Mouse (Mus musculus) CH12.LX (cell line): ENCODE data around the gene Ubap2l. TPM values are rescaled to one million over a fixed set of nuclear protein-coding genes. Genes with fewer than 3 reads are reported as not detected.
A peak's percentile ranks its signal among the peaks of the same experiment; 100 is the strongest.

ENCODE experiments used
- DNase-seq: peaks from one replicate; pipeline ENCODE4 v3.0.0-alpha.2; 2013; ENCODE audit errors: extremely low read depth
- H3K27ac ChIP-seq: 2 replicates; pipeline ENCODE4 v1.5.1; 2012; ENCODE audit warnings: low read depth, mild to moderate bottlenecking, control low read depth, moderate library complexity; ENCODE audit not compliant: insufficient read depth
- H3K27me3 ChIP-seq: replicated peaks from 2 replicates; pipeline ENCODE3; 2012; ENCODE audit warnings: inconsistent platforms
- H3K36me3 ChIP-seq, 2 experiments: replicated peaks in 1 of 2; 2 replicates each; pipeline versions ENCODE3 to v1.6.1; 2012; ENCODE audit warnings: inconsistent platforms in 1 of 2, low read length in 1 of 2, mild to moderate bottlenecking in 1 of 2, mixed read lengths in 1 of 2, moderate library complexity in 1 of 2; ENCODE audit not compliant: control insufficient read depth in 1 of 2, insufficient read depth in 1 of 2
- H3K4me1 ChIP-seq, 2 experiments: 2 replicates each; pipeline ENCODE4 v1.6.1; 2012; ENCODE audit warnings: inconsistent platforms in 1 of 2, moderate library complexity in 1 of 2; ENCODE audit not compliant: insufficient read depth in 2 of 2, control insufficient read depth in 1 of 2
- H3K4me2 ChIP-seq: 2 replicates; pipeline ENCODE4 v1.6.1; 2012; ENCODE audit warnings: low read depth, mild to moderate bottlenecking, control low read depth; ENCODE audit not compliant: poor library complexity, insufficient read depth, severe bottlenecking
- H3K4me3 ChIP-seq, 3 experiments: fragments of 150-350 bp in 1 of 3; sonication (generic) in 1 of 3; replicated peaks in 1 of 3; 2 replicates each; pipeline versions ENCODE3 to v1.5.1; 2011 to 2012; ENCODE audit warnings: low read depth in 2 of 3, low read length in 2 of 3, mild to moderate bottlenecking in 2 of 3, moderate library complexity in 2 of 3, control low read depth in 1 of 3, improper control_type of control experiment in 1 of 3, inconsistent platforms in 1 of 3, mixed read lengths in 1 of 3; ENCODE audit not compliant: poor library complexity in 1 of 3
- H3K79me2 ChIP-seq: replicated peaks from 2 replicates; pipeline ENCODE4 v1.6.1; 2012; ENCODE audit warnings: mild to moderate bottlenecking, moderate library complexity; ENCODE audit not compliant: control insufficient read depth, poor library complexity, insufficient read depth, severe bottlenecking; ENCODE audit errors: extremely low read depth
- H3K9ac ChIP-seq: 2 replicates; pipeline ENCODE4 v1.6.1; 2012; ENCODE audit warnings: low read depth, mild to moderate bottlenecking, control low read depth, moderate library complexity; ENCODE audit not compliant: insufficient read depth
- H3K9me3 ChIP-seq: replicated peaks from 2 replicates; pipeline ENCODE3; 2012; ENCODE audit warnings: low read length, inconsistent platforms, mixed read lengths
- BHLHE40 ChIP-seq: IDR thresholded peaks from 2 replicates; pipeline ENCODE4 v1.6.1; 2011; ENCODE audit warnings: mild to moderate bottlenecking, low read depth, low read length, improper control_type of control experiment
- ELF1 ChIP-seq: IDR thresholded peaks from 2 replicates; pipeline ENCODE4 v1.6.1; 2014; ENCODE audit warnings: low read depth, mild to moderate bottlenecking, inconsistent platforms, low read length, improper control_type of control experiment
- IRF4 ChIP-seq: IDR thresholded peaks from 2 replicates; pipeline ENCODE4 v1.6.1; 2014; ENCODE audit warnings: low read depth, mild to moderate bottlenecking, inconsistent platforms, low read length, improper control_type of control experiment
- MAX ChIP-seq: IDR thresholded peaks from 2 replicates; pipeline ENCODE4 v1.6.1; 2011; ENCODE audit warnings: low read length, improper control_type of control experiment
- MAZ ChIP-seq: IDR thresholded peaks from 2 replicates; pipeline ENCODE4 v1.6.1; 2012; ENCODE audit warnings: low read depth, mild to moderate bottlenecking, inconsistent platforms, low read length, improper control_type of control experiment, moderate library complexity
- NELFE ChIP-seq: IDR thresholded peaks from 2 replicates; pipeline ENCODE4 v1.6.1; 2011; ENCODE audit warnings: low read depth, low read length, improper control_type of control experiment
- NRF1 ChIP-seq: IDR thresholded peaks from 2 replicates; pipeline ENCODE4 v1.6.1; 2014; ENCODE audit warnings: low read depth, mild to moderate bottlenecking, inconsistent platforms, low read length, improper control_type of control experiment, moderate library complexity
- PAX5 ChIP-seq: IDR thresholded peaks from 2 replicates; pipeline ENCODE4 v1.6.1; 2012; ENCODE audit warnings: low read length, inconsistent platforms, mixed read lengths
- POLR2A ChIP-seq: IDR thresholded peaks from 2 replicates; pipeline ENCODE4 v1.6.1; 2011; ENCODE audit warnings: low read depth, mild to moderate bottlenecking, improper control_type of control experiment, low read length
- SIN3A ChIP-seq: IDR thresholded peaks from 2 replicates; pipeline ENCODE4 v1.6.1; 2012; ENCODE audit warnings: low read length, improper control_type of control experiment, inconsistent platforms
- ZKSCAN1 ChIP-seq: IDR thresholded peaks from 2 replicates; pipeline ENCODE4 v1.6.1; 2012; ENCODE audit warnings: low read depth, inconsistent platforms, low read length, improper control_type of control experiment, borderline replicate concordance
- dilution Hi-C: fragments of 300-500 bp; cut with MboI; formaldehyde crosslinking; loops from 2 replicates; pipeline ENCODE4 v1.14.3; 2020; ENCODE audit warnings: low sequenced_read_pairs; ENCODE audit not compliant: extremely low pct_unique_long_range_greater_than_20kb, extremely low pct_ligation_motif_present
- in situ Hi-C: fragments of 300-500 bp; cut with MboI; formaldehyde crosslinking; loops from 3 replicates; pipeline ENCODE4 v1.14.3; 2019; ENCODE audit warnings: low sequenced_read_pairs, low pct_ligation_motif_present, low pct_unique_long_range_greater_than_20kb, mixed read lengths
- polyA plus RNA-seq: library from polyadenylated mRNA; unstranded; fragments of >175 nt; gene quantifications from 2 replicates; pipeline ENCODE4 v1.2.1, GENCODE M21; 2012; ENCODE audit warnings: low read depth; ENCODE audit not compliant: insufficient read length
- total RNA-seq, 2 experiments: library from RNA; depleted of rRNA; stranded (reverse); fragments of 300-350 nt in 1 of 2; fragments of >200 nt in 1 of 2; gene quantifications; 2 replicates each; pipeline ENCODE4 v1.2.3; 2012 to 2014

Ubap2l gene
- total and polyA plus RNA-seq, 3 experiments: 49.0 to 201 (median 72.6) TPM

DNA sequence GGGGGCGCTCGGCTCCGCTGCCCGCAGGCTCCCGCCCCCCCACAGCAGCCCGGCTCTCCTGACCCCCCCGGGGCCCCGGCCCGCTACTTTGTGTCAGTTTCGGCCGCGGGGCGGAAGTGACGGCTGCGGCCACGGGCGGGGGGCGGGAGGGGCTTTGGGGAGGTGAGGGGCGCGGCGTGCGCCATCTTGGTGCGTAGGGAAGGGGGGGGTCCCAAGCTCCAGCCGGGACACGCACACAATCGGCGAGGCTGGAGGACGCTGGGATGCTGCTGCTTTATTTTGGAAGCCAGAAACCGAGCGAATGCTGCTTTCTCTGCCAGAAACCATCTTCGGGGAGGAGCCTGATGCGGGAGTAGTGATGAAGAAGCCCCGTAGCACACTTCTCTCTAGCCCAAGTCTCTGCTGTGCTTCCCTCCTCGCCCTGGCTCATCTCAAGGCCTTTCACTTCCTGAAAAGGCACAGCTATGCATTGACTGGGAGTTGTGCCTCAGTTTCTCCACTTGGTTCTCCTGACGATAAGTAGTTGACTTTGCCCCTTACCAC is 89.1 kb downstream of the Ubap2l start, which contains the start of gene Atp8b2:
Gene Atp8b2 (minus strand): TSS at position 288 of the 543 bp plus-strand sequence.
- Histone ChIP-seq H3K79me2 (peaks cover 28% of the 10 kb centered on the region), H3K4me2 (peak within 1 kb of the TSS; percentile 98), H3K4me1 (peaks cover 21 to 59% of the 10 kb centered on the region in 2 experiments), H3K27me3 (no peaks in the 10 kb centered on the region), H3K9ac (peak within 1 kb of the TSS; percentile 83), H3K4me3 (peak within 1 kb of the TSS; percentile 89 to 95 (median 94)), H3K27ac (peak within 1 kb of the TSS; percentile 41), H3K9me3 (no peaks in the 10 kb centered on the region), H3K36me3 (peaks cover under 1 to 30% of the 10 kb centered on the region in 2 experiments)
- peak; percentile 58 for DNase-seq
- dilution Hi-C loops: no loop called here
- TF ChIP-seq ZKSCAN1 (no peak), BHLHE40 (no peak), POLR2A (peak; percentile 72; the same call in 1 of the 2 replicates), MAZ (peak; percentile 43; the same call in 1 of the 2 replicates), PAX5 (no peak), IRF4 (peak; percentile 54; the same call in 1 of the 2 replicates), MAX (0 out of 2 replicates have a peak, but pooled peaks have one; percentile 26), ELF1 (peak; percentile 9; the same call in 1 of the 2 replicates), NELFE (0 out of 2 replicates have a peak, but pooled peaks have one; percentile 38), SIN3A (peak; percentile 57), NRF1 (peak; percentile 46)
- in situ Hi-C loops: loop anchor here (10.0 to 25.0 kb wide), 2 partner anchors 112 to 176 kb away; partner anchors contain the start of gene Tpm3

DNA sequence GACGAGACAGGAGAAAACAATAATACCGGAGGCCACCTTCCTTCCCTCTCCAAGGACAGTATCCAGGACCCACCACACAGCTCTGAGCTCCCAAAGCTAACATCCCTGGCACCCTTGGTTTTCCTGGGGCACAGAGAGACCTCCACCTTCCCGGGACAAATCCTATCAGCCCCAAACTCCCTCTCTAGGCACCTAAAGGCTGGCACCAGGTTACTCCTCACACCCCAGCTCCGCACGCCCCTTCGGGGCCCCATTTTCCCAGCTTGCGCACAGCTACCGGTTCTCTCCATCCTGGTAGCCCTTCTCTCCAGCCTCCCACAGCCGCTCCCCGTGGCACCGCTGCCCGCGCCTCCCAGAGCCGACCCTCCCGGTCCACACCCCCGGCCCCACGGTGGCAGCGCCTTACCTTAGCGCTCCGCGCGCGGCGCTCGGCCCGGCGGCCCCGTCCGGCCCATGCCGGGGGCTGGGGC is 89.6 kb downstream of the Ubap2l start:
- DNase-seq: no peak
- H3K27ac ChIP-seq: peak overlapping the region; percentile 20
- peaks cover 5 to 35% of the 10 kb centered on the region in 2 experiments for H3K36me3 ChIP-seq
- dilution Hi-C loops (no loop called here), in situ Hi-C loops (loop anchor here (10.0 to 25.0 kb wide), 2 partner anchors 112 to 175 kb away; partner anchors contain the start of gene Tpm3)
- H3K27me3 ChIP-seq: no peaks in the 10 kb centered on the region
- TF ChIP-seq SIN3A (0 out of 2 replicates have a peak, but pooled peaks have one; percentile 7), ELF1 (no peak)
- H3K4me1 ChIP-seq: peaks cover 21 to 63% of the 10 kb centered on the region in 2 experiments
- peaks cover 28% of the 10 kb centered on the region for H3K79me2 ChIP-seq
- H3K9ac ChIP-seq: peak overlapping the region; percentile 83
- peak overlapping the region; percentile 98 for H3K4me2 ChIP-seq
- peaks cover 2% of the 10 kb centered on the region for H3K9me3 ChIP-seq
- peak overlapping the region; percentile 89 to 95 (median 94) for H3K4me3 ChIP-seq
